Mouse (Mus musculus) layer of hippocampus, postnatal 14 days (tissue): ENCODE measurements around the gene Svopl. TPM values are rescaled to one million over a fixed set of nuclear protein-coding genes. Genes with fewer than 3 reads are reported as not detected.

Experiments used
- DNase-seq, 2 experiments: peaks; one replicate each; pipeline ENCODE4 v3.0.0; 2021 to 2022; ENCODE audit warnings: low spot score in 2 of 2, mixed read lengths in 1 of 2
- total RNA-seq, 2 experiments: library from RNA; stranded (reverse); gene quantifications; 2 replicates each; pipeline ENCODE4 v1.2.3; 2021

The Svopl gene
- total RNA-seq, 2 experiments from 2014 or later = 0.21 to 0.48 TPM

- no peak for DNase-seq
Observed at GRCm38 (mm10) chr6:38032801-38033566, 13.8 kb downstream of the Svopl start.

- DNase-seq = no peak
Observed at GRCm38 (mm10) chr6:38031924-38032540, 14.8 kb downstream of the Svopl start.

DNA sequence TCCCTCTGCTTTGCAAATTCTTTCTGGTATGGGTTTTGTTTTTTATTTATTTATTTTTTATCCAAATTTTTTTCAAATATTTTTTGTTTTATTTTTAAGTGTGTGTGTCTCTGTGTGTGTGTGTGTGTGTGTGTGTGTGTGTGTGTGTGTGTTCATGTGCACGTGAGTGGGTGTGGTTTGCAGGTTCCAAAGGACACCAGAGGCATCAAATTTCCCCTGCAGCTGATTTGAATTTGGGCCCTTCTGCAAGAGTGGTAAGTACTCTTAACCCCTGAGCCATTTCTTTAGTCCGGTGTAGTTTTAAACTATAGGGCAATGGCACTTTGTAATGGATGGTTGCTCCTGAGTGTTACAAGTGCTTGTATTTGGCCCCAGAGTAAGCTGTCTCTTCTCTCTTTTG, 18.6 kb downstream of the Svopl start:
- no peak for DNase-seq

- no peak for DNase-seq
Observed at GRCm38 (mm10) chr6:38027771-38028170, 19.0 kb downstream of the Svopl start.

DNA sequence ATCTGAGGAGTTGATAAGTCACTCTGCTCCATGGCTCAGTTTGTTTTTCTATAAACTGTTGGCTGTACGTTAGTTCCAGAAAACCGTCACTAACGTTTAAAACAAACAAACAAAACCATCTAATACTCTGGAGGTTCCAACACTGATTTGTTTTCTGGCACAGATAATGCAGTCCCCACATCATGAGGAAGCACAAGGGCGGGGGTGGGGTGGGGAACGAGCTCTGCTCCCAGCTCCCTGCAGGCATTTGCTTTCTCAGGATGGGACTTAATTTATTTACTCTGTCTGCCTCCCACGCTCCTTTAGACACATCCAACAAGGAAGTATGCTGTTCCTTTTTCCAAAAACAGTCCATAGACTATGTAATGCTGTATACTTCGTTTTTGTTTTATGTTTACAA, 23.5 kb downstream of the Svopl start:
- DNase-seq = no peak

- DNase-seq = no peak
Observed at GRCm38 (mm10) chr6:38021406-38021805, 25.4 kb downstream of the Svopl start.

- no peak for DNase-seq
Observed at GRCm38 (mm10) chr6:38012829-38013228, 34.0 kb downstream of the Svopl start.

DNA sequence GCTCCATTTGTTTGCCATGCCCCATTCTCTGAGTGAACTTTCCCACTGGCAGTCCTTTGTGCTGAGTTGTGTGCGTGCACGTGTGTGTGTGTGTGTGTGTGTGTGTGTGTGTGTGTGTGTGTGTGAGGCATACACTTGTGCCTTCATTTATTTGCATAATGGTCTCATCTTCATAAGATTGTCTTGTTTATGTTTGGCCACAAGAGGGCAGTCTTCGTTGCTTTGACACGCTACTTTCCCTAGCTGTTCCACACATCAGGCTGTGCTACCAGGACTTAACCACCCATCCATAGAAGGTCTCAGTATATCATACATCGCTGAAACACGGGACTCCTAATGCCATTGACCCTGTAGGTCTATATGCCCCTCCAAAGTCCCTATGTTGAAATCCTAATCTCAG, 39.3 kb downstream of the Svopl start:
- peak; percentile 59 to 74 for DNase-seq

- DNase-seq = no peak
Observed at GRCm38 (mm10) chr6:37967386-37967785, 79.4 kb downstream of the Svopl start.

DNA sequence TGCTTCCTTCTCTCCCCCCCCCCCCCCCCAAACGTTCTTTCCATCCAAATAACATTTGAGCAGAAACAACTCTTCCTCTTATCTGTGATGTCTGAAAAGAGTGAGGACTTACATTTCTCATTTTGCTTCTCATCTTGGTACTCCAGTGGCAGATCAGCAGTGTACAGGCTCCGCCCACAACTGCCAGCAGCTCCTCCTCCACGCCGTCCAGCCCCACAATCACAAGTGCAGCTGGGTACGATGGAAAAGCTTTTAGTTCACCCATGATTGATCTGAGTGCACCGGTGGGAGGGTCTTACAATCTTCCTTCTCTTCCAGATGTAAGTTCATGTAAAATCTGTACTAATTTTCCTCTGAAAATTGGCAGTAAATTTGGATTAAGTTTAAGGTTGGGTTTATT, 95.5 kb downstream of the Svopl start:
- no peak for DNase-seq

DNA sequence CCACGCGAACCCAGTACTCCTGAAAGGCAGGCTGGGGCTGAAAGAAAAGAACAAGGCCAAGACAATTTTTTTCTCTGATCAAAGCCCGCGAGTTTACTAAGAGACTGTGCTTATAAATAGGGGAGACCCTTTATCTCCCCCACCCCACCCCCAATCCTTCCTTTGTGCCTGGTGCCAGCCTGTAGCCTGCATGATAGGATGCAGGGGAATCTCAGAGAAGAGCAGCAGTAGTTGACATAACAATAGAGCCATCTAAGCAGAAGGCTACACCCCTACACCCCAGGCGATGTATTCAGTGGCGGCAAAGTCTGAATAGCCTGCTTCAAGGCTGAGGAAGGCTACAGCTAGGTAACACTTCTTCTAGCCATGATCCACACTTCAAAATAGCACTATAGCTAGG, 110.3 kb downstream of the Svopl start:
- DNase-seq = no peak

Other genes with a start within 250 kb of the Svopl start
- 10 to 100 TPM; 40.4 to 43.2 TPM for gene Trim24, start 176.2 kb downstream of the Svopl start, total RNA-seq
- gene Tmem213, start 62.3 kb upstream of the Svopl start, total RNA-seq = not detected
- gene Atp6v0a4, start 77.6 kb upstream of the Svopl start, total RNA-seq = 1 to 10 TPM; 4.9 to 6.5 TPM
- gene D630045J12Rik, start 207.0 kb upstream of the Svopl start, total RNA-seq = 10 to 100 TPM; 39.6 to 41.8 TPM